Mouse (Mus musculus) testis, postnatal 14 days (tissue): ENCODE data around the gene Igflr1.

Source experiments
- DNase-seq: peaks from one replicate; pipeline ENCODE4 v3.0.0; 2021; ENCODE audit warnings: low spot score

The Igflr1 gene

GRCm38 (mm10) chr7:30588676-30589434 is 23.6 kb downstream of the Igflr1 start, which contains the start of gene Kmt2b:
Kmt2b (minus strand) TSS chr7:30588726.
- DNase-seq, result peak; percentile 99

- DNase-seq, result peak; percentile 78
Observed at GRCm38 (mm10) chr7:30589435-30590301, 24.4 kb downstream of the Igflr1 start.

DNA sequence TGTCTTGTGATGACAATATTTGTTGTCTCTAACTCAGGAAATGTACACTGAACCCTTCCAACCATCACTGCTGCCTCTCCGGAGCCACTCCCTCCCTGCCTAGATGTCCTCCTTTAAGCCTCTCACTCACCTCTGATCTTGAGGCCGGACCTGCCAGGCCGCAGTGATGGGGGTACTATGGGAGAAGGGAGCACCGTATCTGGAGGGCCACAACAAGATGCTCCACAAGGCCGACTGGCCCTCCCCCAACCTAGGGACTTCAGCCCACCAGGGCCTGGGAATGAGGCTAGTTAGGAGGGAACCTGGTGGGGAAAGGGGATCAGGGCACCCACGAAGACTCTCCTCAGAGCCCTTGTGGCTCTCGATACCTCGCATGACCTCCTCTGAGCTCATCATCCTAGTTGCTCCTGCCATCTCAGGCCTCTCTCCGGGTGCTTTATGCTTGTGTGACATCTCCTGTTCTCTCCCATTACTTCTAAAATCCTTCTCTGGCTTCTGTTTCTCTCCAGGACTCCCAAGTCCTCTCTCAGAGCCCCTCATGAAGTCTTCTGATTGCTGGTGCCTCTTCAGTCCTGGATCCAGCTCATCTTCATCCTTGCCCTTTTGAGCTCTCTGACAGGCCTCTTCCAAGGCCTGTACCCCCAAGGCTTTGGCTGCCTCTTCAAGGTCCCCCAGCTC is 25.8 kb downstream of the Igflr1 start:
- no peak for DNase-seq

DNA sequence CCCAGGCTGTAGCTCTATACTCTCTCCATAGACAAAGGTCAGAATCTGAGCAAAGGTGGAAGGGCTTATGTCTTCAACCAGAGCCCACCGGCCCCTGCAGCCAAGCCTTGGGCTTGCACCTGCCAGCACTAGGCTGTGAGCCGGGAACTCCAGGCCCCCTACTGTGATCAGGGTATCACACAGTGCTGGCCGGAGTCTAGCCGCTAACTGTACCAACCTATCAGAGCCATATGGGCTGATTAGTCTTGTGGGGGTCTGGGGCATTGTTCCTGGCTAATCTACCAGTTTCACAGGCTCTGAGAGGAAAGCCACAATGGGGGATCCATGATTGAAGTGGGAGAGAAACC is 26.4 kb downstream of the Igflr1 start:
- DNase-seq, result no peak

- no peak for DNase-seq
Observed at GRCm38 (mm10) chr7:30592772-30593423, 27.7 kb downstream of the Igflr1 start.

DNA sequence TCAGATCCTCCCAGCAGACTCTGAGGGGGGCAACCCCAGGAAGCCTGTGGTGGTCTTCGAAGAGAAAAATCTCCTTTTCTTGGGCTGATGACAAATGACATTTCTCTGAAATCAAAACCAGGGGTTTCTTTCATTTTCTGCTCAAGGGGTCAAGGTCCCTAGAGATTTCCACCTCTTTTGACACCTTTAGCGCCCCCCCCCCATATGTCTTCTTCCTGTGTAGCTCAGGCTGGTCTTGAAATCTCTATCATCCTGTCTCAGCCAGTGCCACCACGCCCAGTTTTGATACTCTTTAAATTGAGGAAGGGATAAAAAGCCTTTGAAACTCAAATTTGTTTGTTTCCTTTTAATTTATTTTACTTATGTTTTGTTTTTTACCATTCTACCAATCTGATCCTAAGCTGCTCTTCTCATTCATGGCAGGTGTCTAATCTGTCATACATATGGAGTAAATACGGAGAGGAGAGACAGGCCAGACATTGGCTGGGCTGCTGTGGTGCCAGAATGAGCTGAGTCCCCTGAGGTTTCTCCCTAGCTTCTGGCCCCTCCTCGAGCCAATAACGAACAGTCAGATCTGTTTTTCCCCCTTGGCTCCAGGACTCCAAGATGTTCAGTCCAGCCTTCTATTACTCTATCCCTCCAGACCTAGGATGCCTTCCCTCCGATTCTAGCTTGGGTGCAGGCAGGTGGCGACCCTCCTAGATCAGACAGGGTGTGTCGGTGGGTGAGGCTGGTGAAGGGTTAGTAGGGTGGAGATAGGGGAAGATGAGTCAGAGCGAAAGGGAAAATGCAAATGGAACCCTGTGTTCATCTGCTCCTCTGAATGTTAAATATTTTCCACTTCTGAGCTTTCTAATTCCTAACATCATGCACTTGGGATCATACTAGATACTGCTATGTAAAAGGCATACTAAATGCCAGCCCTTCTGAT is 28.6 kb downstream of the Igflr1 start:
- DNase-seq, result no peak

DNA sequence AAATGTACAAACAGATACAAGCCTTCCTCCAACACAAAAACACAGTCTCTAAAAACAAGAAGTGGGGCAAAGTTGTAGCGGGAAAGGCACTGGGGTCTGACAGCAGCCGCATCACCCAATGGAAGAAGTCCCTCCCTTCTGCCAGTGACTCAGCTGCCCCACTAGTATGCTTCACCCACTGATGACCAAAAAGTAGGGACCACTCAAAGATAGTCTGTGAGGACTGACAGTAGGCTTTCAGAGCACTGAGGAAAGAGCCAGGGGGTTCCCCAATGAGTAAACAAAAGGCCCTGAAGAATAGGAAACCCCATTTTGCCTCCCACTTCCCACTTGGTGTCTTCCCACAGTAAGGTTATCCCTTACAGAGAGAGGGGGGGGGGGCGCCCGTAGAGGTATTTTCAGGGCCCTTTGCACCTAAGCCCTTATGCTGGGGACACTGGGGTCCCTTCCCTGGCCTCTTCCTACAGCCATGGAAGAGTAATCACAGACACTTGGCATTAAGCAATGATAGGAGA is 29.3 kb downstream of the Igflr1 start:
- DNase-seq, result no peak

DNA sequence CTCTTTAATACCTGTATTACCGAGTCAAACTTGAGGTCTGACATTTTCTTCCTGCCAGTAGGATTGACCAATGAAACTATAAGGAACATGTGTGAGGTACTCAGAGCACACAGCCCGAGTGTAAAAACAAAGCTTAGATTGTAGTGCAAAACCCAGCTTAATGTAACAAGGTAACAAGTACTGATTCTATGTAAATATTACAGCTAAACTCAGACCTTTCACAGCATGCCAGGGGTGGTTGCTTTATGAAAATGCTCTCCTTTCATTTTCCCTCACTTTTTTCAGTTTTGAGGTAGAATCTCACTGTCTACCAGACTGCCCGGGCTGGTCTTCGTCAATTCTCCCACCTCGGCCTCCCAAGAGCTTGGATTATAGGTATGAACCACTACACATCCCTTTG is 30.9 kb downstream of the Igflr1 start:
- DNase-seq, result no peak

DNA sequence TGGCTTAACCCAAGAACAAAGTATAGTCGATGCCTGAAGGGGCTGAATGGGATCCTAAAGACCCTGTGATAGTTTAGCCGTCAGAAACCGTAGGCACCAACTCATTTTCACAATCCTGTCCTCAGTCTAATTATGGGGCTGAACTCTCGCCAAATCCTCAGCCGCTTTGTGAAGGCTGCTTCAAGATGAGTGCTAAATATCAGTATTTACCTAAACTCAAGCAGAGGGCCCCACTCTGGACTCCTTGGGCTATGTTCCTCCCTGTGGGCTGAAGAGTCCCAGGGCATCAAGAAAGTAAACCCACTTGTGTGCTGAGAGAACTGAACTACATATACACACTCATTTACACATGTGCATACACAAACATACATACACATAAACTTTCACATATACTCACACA is 31.6 kb downstream of the Igflr1 start:
- no peak for DNase-seq

- peak; percentile 93 for DNase-seq
Observed at GRCm38 (mm10) chr7:30598786-30599185, 33.6 kb downstream of the Igflr1 start, which contains the start of gene Zbtb32. Zbtb32 (minus strand) TSS chr7:30598909.

- peak; percentile 95 for DNase-seq
Observed at GRCm38 (mm10) chr7:30599933-30600353, 34.7 kb downstream of the Igflr1 start.

- DNase-seq, result no peak
Observed at GRCm38 (mm10) chr7:30600651-30601050, 35.4 kb downstream of the Igflr1 start.

DNA sequence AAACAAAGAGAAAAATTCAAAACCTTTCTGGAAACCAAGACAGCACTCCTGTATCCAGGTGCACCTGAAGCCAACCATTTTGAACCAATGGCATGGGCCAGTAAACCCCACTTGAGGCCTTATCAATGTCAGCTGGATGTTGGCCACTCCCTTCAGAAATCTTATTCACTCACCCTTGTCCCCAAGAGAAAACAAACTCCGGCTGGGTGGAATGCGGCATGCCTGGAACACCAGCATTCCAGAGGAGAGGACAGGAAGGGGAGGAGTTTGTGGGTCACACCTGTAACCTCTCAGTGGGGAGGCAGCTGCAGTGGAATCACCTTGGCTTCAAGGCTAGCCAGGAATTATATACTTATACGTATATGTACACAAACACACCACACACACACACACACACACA is 37.4 kb downstream of the Igflr1 start:
- DNase-seq, result no peak

DNA sequence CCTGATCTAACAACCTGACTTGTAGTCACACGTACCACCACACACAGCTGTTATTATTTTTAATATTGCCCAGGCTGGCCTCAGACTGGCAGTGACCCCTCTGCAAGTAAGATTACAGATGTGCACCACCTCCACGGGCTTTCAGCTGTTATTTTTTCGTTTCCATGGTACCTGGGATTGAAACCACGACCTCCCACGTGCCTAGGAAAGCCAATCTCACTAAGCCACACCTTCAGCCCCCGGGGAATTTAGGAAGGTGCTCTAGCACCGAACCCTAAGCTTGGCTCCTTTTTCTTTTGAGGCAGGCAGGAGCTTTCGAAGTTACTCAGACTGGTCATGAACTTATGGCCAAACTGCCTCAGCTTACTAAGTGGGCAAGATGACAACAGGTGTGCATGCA is 39.2 kb downstream of the Igflr1 start:
- DNase-seq, result no peak

GRCm38 (mm10) chr7:30604944-30605343 is 39.7 kb downstream of the Igflr1 start:
- DNase-seq, result no peak

- no peak for DNase-seq
Observed at GRCm38 (mm10) chr7:30607706-30608309, 42.6 kb downstream of the Igflr1 start.

DNA sequence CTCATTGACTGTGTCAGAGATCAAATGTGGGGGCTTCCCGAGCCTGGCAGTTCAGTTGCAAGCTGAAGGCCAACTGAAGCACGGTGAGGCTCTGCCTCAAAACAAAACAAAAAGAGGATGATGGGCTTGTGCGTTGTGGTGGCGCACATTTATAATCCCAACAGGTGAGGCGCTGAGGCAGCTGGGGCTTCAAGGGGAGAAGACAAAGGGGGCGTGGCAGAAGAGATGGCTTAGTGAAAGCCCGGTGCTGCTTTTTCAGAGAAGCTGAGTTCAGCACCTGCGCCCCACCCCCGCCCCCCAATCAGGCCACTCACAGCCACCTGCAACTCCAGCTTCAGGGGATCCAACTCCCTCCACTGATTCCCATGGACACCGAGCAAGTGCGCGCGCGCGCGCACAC is 43.2 kb downstream of the Igflr1 start:
- no peak for DNase-seq

- no peak for DNase-seq
Observed at GRCm38 (mm10) chr7:30610043-30610442, 44.8 kb downstream of the Igflr1 start.

- no peak for DNase-seq
Observed at GRCm38 (mm10) chr7:30612654-30613402, 47.6 kb downstream of the Igflr1 start, which contains the start of gene Upk1a. Upk1a (minus strand) TSS chr7:30612847.
